Mouse (Mus musculus) skeletal muscle tissue, adult 2 months (tissue): ENCODE data around the gene Ppil1.
A peak's percentile ranks its signal among the peaks of the same experiment; 100 is the strongest.

Experiments
- DNase-seq: peaks from one replicate; pipeline ENCODE4 v3.0.0-alpha.2; 2012; ENCODE audit warnings: low read depth, low spot score

The Ppil1 gene

DNA sequence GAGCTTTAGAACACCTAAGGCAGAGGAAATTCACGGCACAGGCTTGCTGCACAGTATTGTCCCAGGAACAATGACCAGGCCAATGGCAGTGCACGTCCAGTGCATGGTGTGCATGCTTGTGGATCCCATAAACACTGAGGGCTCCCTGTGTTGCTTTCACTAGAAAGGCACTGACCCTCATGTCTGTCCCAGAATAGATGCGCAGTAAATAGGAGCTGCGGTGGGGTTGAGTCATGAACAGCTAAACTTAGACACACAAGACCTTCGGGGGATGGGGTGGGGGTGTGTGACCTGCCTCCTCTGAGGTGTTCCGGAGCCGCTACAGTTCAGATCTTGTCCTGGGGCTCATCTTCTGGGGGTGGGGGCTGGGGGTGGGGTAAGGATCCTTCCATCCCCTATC lies 57.9 kb downstream of the Ppil1 start:
- DNase-seq: peak; percentile 16

DNA sequence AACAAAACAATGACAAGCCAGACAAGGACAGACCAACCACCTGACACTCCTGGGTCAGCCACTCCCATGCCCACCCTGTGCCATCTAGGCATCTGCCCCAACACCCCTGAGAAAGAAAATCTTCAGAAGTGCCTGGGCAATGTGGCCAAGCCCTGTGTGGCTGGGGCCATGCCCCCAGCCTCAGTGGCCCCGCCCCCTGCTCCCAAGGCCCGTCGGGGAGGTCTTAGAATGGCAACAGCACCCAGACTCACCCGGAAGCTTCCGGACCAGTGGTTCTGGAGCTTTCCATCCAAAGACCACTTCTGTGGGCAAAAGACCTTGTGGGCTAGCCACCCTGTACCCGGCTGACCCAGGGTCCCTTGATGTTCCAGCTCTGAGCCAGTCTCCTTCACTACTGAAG lies 61.4 kb downstream of the Ppil1 start:
- DNase-seq: no peak
